ENCODE assay signal across 14 mouse cellular contexts in genomic region chr3:115631573-115632416, GRCm38 (mm10).
DNase-seq lines count a peak whose midpoint lies in the region; ATAC-seq lines count a peak whose summit lies in the region.
"Had no signal": no experiment of that assay in that cellular context is flagged by ENCODE, and none has a peak within 500 bp of the region (broad histone marks: within the 10 kb centered on the region; RNA-seq: fewer than 3 reads in every experiment).

No protein-coding gene starts in this region.

- DNase-seq in layer of hippocampus, adult 18-20 months (ENCODE audit: low spot score in 2 of 2): peak; percentile 14 to 41
- no peak for DNase-seq in layer of hippocampus, postnatal 36 days
- peak; percentile 52 for DNase-seq in embryo, embryonic 11 days
- DNase-seq in gastrocnemius, postnatal 14 days: no peak
- no peak for DNase-seq in ovary, postnatal 10 days (ENCODE audit: low spot score)
- DNase-seq: gastrocnemius, postnatal 10 days; liver; retina, postnatal 1 day had no signal

- H3K36me3 ChIP-seq in hindbrain, embryonic 12.5 days: no peaks in the 10 kb centered on the region
- no peaks in the 10 kb centered on the region for H3K36me3 ChIP-seq in midbrain, embryonic 13.5 days
- H3K36me3 ChIP-seq: embryonic facial prominence, embryonic 15.5 days had no signal

- H3K9me3 ChIP-seq in hindbrain, embryonic 12.5 days (replicated peaks): no peaks in the 10 kb centered on the region
- H3K9me3 ChIP-seq in midbrain, embryonic 13.5 days: no peaks in the 10 kb centered on the region
- H3K9me3 ChIP-seq: embryonic facial prominence, embryonic 15.5 days had no signal

- H3K4me2 ChIP-seq in hindbrain, embryonic 12.5 days (replicated peaks): no peak overlapping the region
- peak overlapping the region; percentile 17; the same call in 1 of the 2 replicates for H3K4me2 ChIP-seq in midbrain, embryonic 13.5 days (replicated peaks)
- H3K4me2 ChIP-seq: embryonic facial prominence, embryonic 15.5 days had no signal

- no peak overlapping the region for H3K9ac ChIP-seq in hindbrain, embryonic 12.5 days
- H3K9ac ChIP-seq in midbrain, embryonic 13.5 days (replicated peaks): no peak overlapping the region
- H3K9ac ChIP-seq: embryonic facial prominence, embryonic 15.5 days had no signal

- intact Hi-C loops in gastrocnemius, postnatal 14 days (cut with DNase I; ENCODE audit: low total_unique reads): no loop called here

- ATAC-seq in hindbrain, embryonic 12.5 days (ENCODE audit: low FRiP score): peak; percentile 90
- peak; percentile 88 for ATAC-seq in midbrain, embryonic 13.5 days
- ATAC-seq in megakaryocyte progenitor cell, adult 5-6 weeks (replicated peaks; ENCODE audit: poor library complexity): no peak

- H3K27me3 ChIP-seq in hindbrain, embryonic 12.5 days: no peaks in the 10 kb centered on the region
- H3K27me3 ChIP-seq in midbrain, embryonic 13.5 days: no peaks in the 10 kb centered on the region
- H3K27me3 ChIP-seq: embryonic facial prominence, embryonic 15.5 days had no signal

- no peak overlapping the region for H3K4me3 ChIP-seq in hindbrain, embryonic 12.5 days
- no peak overlapping the region for H3K4me3 ChIP-seq in midbrain, embryonic 13.5 days (replicated peaks)
- H3K4me3 ChIP-seq: embryonic facial prominence, embryonic 15.5 days had no signal

- H3K27ac ChIP-seq in hindbrain, embryonic 12.5 days: peak overlapping the region; percentile 77
- peak overlapping the region; percentile 78 for H3K27ac ChIP-seq in midbrain, embryonic 13.5 days
- H3K27ac ChIP-seq: embryonic facial prominence, embryonic 15.5 days; kidney, postnatal 0 days; macrophage had no signal

- WGBS in hindbrain, embryonic 12.5 days: 49% methylated on average over 17 of the region's 17 CpGs
- WGBS in midbrain, embryonic 13.5 days: 34% methylated on average over 17 of the region's 17 CpGs

- peaks cover 10% of the 10 kb centered on the region; the same call in 1 of the 2 replicates for H3K4me1 ChIP-seq in hindbrain, embryonic 12.5 days
- peaks cover 14% of the 10 kb centered on the region for H3K4me1 ChIP-seq in midbrain, embryonic 13.5 days (replicated peaks)
- H3K4me1 ChIP-seq: embryonic facial prominence, embryonic 15.5 days had no signal

Comparison
In these comparisons a context has a peak if more than half of its experiments do, and no peak if none do; other contexts are left out.
1. DNase-seq: peak in layer of hippocampus, adult 18-20 months (2 of 2) and embryo, embryonic 11 days (single experiment); none in layer of hippocampus, postnatal 36 days (0 of 2), gastrocnemius, postnatal 14 days (single experiment) and ovary, postnatal 10 days (single experiment).